Mouse (Mus musculus): ENCODE measurements around the gene Klhl33. TPM values are rescaled to one million over a fixed set of nuclear protein-coding genes. Genes with fewer than 3 reads are reported as not detected.
"Not testable (repeated sequence)": the region's sequence is repeated elsewhere in the genome, so short reads cannot be mapped to it uniquely, and the experiment has no call there.

Klhl33 gene
- polyA plus RNA-seq (2012; ENCODE audit: insufficient read depth, insufficient read length, low replicate concordance, missing spikeins) = not detected in 2 replicates

GRCm38 (mm10) chr14:50897374-50897765, at the start of gene Klhl33:
Gene Klhl33 (minus strand): TSS chr14:50897507.
- Histone ChIP-seq H3K4me3 (ENCODE audit: insufficient read depth, low read depth, low read length) (peak within 1 kb of the TSS; percentile 48), H3K27ac (ENCODE audit: insufficient read depth, low read depth, low read length) (peak within 1 kb of the TSS; percentile 6; the same call in 1 of the 2 replicates), H3K4me1 (ENCODE audit: control insufficient read depth, insufficient read depth, low read length) (peaks cover 14% of the 10 kb centered on the region)
- 50% methylated on average over 7 of the region's 7 CpGs for WGBS
- TF ChIP-seq POLR2A (IDR thresholded peaks at IDR 0.05; ENCODE audit: insufficient read depth, low read depth, low read length) (no peak), CTCF (IDR thresholded peaks at IDR 0.05; ENCODE audit: insufficient read depth, low read depth, low read length) (no peak)

- WGBS = 18% methylated on average over 3 of the region's 3 CpGs
- H3K27ac ChIP-seq (ENCODE audit: insufficient read depth, low read depth, low read length); H3K4me1 ChIP-seq (ENCODE audit: control insufficient read depth, insufficient read depth, low read length); H3K4me3 ChIP-seq (ENCODE audit: insufficient read depth, low read depth, low read length): not testable (repeated sequence)
Measured at GRCm38 (mm10) chr14:50945526-50945925, 48.2 kb upstream of the Klhl33 start.

- H3K27ac ChIP-seq (ENCODE audit: insufficient read depth, low read depth, low read length) = peak overlapping the region; percentile 79
- not testable (repeated sequence) for H3K4me1 ChIP-seq (ENCODE audit: control insufficient read depth, insufficient read depth, low read length)
- 4% methylated on average over 6 of the region's 6 CpGs for WGBS
- peak overlapping the region; percentile 43 for H3K4me3 ChIP-seq (ENCODE audit: insufficient read depth, low read depth, low read length)
Measured at GRCm38 (mm10) chr14:50945081-50945480, 47.8 kb upstream of the Klhl33 start.

GRCm38 (mm10) chr14:50944668-50945033, 47.3 kb upstream of the Klhl33 start:
- peak overlapping the region; percentile 79 for H3K27ac ChIP-seq (ENCODE audit: insufficient read depth, low read depth, low read length)
- TF ChIP-seq CTCF (IDR thresholded peaks at IDR 0.05; ENCODE audit: insufficient read depth, low read depth, low read length) = 0 out of 2 replicates have a peak, but pooled peaks have one; percentile 11
- not testable (repeated sequence) for H3K4me1 ChIP-seq (ENCODE audit: control insufficient read depth, insufficient read depth, low read length)
- H3K4me3 ChIP-seq (ENCODE audit: insufficient read depth, low read depth, low read length) = peak overlapping the region; percentile 81
- WGBS = under 1% methylated on average over 14 of the region's 15 CpGs

GRCm38 (mm10) chr14:50943932-50944667, 46.8 kb upstream of the Klhl33 start, which contains the start of gene Gm49342:
Gene Gm49342 (plus strand): TSS chr14:50944517.
- Histone ChIP-seq H3K4me1 (ENCODE audit: control insufficient read depth, insufficient read depth, low read length) (0 out of 2 replicates have a peak, but pooled peaks cover 2% of the 10 kb centered on the region), H3K27ac (ENCODE audit: insufficient read depth, low read depth, low read length) (peak within 1 kb of the TSS; percentile 79), H3K4me3 (ENCODE audit: insufficient read depth, low read depth, low read length) (peak within 1 kb of the TSS; percentile 81)
- WGBS = 10% methylated on average over 31 of the region's 31 CpGs
- TF ChIP-seq POLR2A (IDR thresholded peaks at IDR 0.05; ENCODE audit: insufficient read depth, low read depth, low read length) (peak; percentile 88), CTCF (IDR thresholded peaks at IDR 0.05; ENCODE audit: insufficient read depth, low read depth, low read length) (no peak)

GRCm38 (mm10) chr14:50938940-50939339, 41.6 kb upstream of the Klhl33 start:
- Histone ChIP-seq H3K4me1 (ENCODE audit: control insufficient read depth, insufficient read depth, low read length) (no peaks in the 10 kb centered on the region), H3K27ac (ENCODE audit: insufficient read depth, low read depth, low read length) (no peak overlapping the region), H3K4me3 (ENCODE audit: insufficient read depth, low read depth, low read length) (no peak overlapping the region)
- TF ChIP-seq POLR2A (IDR thresholded peaks at IDR 0.05; ENCODE audit: insufficient read depth, low read depth, low read length) (no peak), CTCF (IDR thresholded peaks at IDR 0.05; ENCODE audit: insufficient read depth, low read depth, low read length) (no peak)
- 45% methylated on average over 2 of the region's 2 CpGs for WGBS

GRCm38 (mm10) chr14:50938119-50938908, 41.0 kb upstream of the Klhl33 start:
- no peak for TF ChIP-seq POLR2A (IDR thresholded peaks at IDR 0.05; ENCODE audit: insufficient read depth, low read depth, low read length)
- TF ChIP-seq CTCF (IDR thresholded peaks at IDR 0.05; ENCODE audit: insufficient read depth, low read depth, low read length) = no peak
- Histone ChIP-seq H3K4me3 (ENCODE audit: insufficient read depth, low read depth, low read length) (no peak overlapping the region), H3K4me1 (ENCODE audit: control insufficient read depth, insufficient read depth, low read length) (no peaks in the 10 kb centered on the region), H3K27ac (ENCODE audit: insufficient read depth, low read depth, low read length) (no peak overlapping the region)
- 90% methylated on average over 3 of the region's 3 CpGs for WGBS

GRCm38 (mm10) chr14:50936649-50937048, 39.3 kb upstream of the Klhl33 start:
- TF ChIP-seq CTCF (IDR thresholded peaks at IDR 0.05; ENCODE audit: insufficient read depth, low read depth, low read length) (no peak), POLR2A (IDR thresholded peaks at IDR 0.05; ENCODE audit: insufficient read depth, low read depth, low read length) (no peak)
- no peak overlapping the region for H3K27ac ChIP-seq (ENCODE audit: insufficient read depth, low read depth, low read length)
- H3K4me1 ChIP-seq (ENCODE audit: control insufficient read depth, insufficient read depth, low read length) = no peaks in the 10 kb centered on the region
- no peak overlapping the region for H3K4me3 ChIP-seq (ENCODE audit: insufficient read depth, low read depth, low read length)
- 41% methylated on average over 1 of the region's 1 CpGs for WGBS

- Histone ChIP-seq H3K4me3 (ENCODE audit: insufficient read depth, low read depth, low read length) (peak overlapping the region; percentile 71), H3K4me1 (ENCODE audit: control insufficient read depth, insufficient read depth, low read length) (no peaks in the 10 kb centered on the region), H3K27ac (ENCODE audit: insufficient read depth, low read depth, low read length) (peak overlapping the region; percentile 37)
- TF ChIP-seq CTCF (IDR thresholded peaks at IDR 0.05; ENCODE audit: insufficient read depth, low read depth, low read length) (no peak), POLR2A (IDR thresholded peaks at IDR 0.05; ENCODE audit: insufficient read depth, low read depth, low read length) (no peak)
- WGBS = 10% methylated on average over 12 of the region's 12 CpGs
Measured at GRCm38 (mm10) chr14:50931493-50932020, 34.2 kb upstream of the Klhl33 start.

Data from olfactory bulb, adult 2 months (tissue).